Mouse (Mus musculus): ENCODE measurements around the gene Sp140. TPM values are rescaled to one million over a fixed set of nuclear protein-coding genes. Genes with fewer than 3 reads are reported as not detected.
"Not testable (repeated sequence)": the region's sequence is repeated elsewhere in the genome, so short reads cannot be mapped to it uniquely, and the experiment has no call there.

Sp140 gene
- polyA plus RNA-seq, 1 experiment from 2014 or later: 1.3 TPM

DNA sequence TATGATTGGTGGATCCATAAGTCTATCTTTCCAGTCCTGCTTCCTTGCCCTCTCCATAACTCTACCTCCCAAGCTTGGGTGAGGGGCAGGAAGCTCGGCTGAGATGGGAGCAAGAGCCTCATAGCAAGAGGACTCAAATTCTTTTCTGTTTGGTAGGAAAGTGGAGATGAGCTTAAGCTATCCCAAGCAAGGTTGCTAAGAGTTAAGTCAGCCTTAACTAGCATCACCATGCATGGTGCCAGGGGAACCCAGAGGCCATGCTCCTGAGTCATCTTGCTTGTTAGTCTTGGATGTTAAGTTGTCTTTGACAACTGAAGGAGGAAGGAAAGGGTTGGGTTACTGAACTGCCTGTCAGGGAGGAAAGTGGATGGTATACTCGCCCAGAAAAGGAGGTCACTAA, 11.5 kb upstream of the Sp140 start:
- H3K4me1 ChIP-seq (ENCODE audit: control insufficient read depth, insufficient read depth, low read length); H3K9me3 ChIP-seq (ENCODE audit: control insufficient read depth, low read length); ATAC-seq (ENCODE audit: low FRiP score); H3K4me3 ChIP-seq (ENCODE audit: low read depth, low read length); H3K9ac ChIP-seq (ENCODE audit: low read length); H3K27ac ChIP-seq (ENCODE audit: low read depth, low read length); H3K4me2 ChIP-seq; H3K27me3 ChIP-seq (ENCODE audit: control insufficient read depth, insufficient read depth, low read length); H3K36me3 ChIP-seq (ENCODE audit: control insufficient read depth, insufficient read depth, low read length); DNase-seq (ENCODE audit: low spot score, missing footprints): not testable (repeated sequence)
- 83% methylated on average over 1 of the region's 2 CpGs for WGBS

DNA sequence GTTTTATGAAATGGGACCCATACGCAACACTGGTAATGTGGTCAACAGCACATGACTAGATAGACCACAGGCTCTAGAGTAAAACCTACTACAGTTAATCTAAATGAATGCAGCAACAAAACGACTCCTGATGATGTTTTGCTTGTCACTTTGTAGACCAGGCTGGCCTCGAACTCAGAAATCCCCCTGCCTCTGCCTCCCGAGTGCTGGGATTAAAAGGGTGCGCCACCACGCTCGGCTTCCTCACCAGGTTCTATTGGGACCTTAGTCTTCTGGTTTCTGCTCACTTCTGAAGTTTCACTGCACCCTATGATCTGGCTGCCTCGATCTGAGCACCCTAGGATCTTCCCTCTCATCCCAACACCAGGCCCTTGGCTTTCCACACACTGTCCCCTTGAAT, 7.7 kb upstream of the Sp140 start:
- H3K36me3 ChIP-seq (ENCODE audit: control insufficient read depth, insufficient read depth, low read length); H3K4me1 ChIP-seq (ENCODE audit: control insufficient read depth, insufficient read depth, low read length); ATAC-seq (ENCODE audit: low FRiP score); H3K27me3 ChIP-seq (ENCODE audit: control insufficient read depth, insufficient read depth, low read length); H3K9ac ChIP-seq (ENCODE audit: low read length); H3K4me2 ChIP-seq; H3K9me3 ChIP-seq (ENCODE audit: control insufficient read depth, low read length); H3K4me3 ChIP-seq (ENCODE audit: low read depth, low read length); DNase-seq (ENCODE audit: low spot score, missing footprints); H3K27ac ChIP-seq (ENCODE audit: low read depth, low read length): not testable (repeated sequence)
- 85% methylated on average over 8 of the region's 8 CpGs for WGBS

DNA sequence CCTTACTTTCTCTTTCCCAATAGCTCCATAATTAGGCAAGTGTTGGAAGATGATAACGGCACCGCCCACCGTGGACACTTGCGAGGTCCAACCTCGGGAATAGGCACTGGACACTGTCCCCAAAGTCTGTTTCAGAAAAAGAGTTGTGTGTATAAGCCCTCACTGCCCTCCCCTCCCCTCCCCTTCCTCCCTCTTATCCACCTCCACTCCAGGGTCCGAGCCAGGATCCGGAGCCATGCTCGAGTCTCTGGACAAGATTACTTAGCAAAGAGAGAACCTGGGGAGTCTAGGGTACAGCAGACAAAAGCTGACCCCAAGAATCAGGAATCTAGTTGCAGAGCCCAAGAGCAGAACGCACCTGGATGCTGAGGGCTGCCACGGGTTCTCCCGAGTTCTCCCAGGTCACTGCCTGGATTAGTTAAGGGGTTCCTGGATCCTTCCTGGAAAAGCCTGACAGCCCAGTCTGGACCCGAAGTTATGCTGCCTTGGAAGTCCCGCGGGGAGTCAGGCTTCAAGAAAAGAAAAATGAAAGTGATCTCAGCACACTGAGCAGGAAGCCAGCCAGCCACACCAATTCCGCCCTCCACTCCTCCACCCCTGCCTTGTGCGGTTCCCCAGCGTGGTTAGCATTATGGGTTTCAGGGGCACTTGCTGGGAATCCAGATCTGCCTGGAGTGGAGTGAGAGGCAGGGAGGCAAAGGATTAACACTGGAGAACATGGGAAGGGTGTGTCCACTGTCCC, 1.7 kb upstream of the Sp140 start, which contains the start of gene Sp110:
Gene Sp110 (minus strand): TSS at position 547 of the 742 bp plus-strand sequence.
- ATAC-seq (ENCODE audit: low FRiP score); H3K27ac ChIP-seq (ENCODE audit: low read depth, low read length); H3K4me3 ChIP-seq (ENCODE audit: low read depth, low read length); H3K36me3 ChIP-seq (ENCODE audit: control insufficient read depth, insufficient read depth, low read length); H3K9me3 ChIP-seq (ENCODE audit: control insufficient read depth, low read length); H3K27me3 ChIP-seq (ENCODE audit: control insufficient read depth, insufficient read depth, low read length); H3K4me1 ChIP-seq (ENCODE audit: control insufficient read depth, insufficient read depth, low read length); H3K9ac ChIP-seq (ENCODE audit: low read length); DNase-seq (ENCODE audit: low spot score, missing footprints); H3K4me2 ChIP-seq: not testable (repeated sequence)
- WGBS: 76% methylated on average over 16 of the region's 17 CpGs

- WGBS: 64% methylated on average over 4 of the region's 4 CpGs
These were observed 616 bp downstream of the Sp140 start for GRCm38 (mm10) chr1:85600794-85601193.

DNA sequence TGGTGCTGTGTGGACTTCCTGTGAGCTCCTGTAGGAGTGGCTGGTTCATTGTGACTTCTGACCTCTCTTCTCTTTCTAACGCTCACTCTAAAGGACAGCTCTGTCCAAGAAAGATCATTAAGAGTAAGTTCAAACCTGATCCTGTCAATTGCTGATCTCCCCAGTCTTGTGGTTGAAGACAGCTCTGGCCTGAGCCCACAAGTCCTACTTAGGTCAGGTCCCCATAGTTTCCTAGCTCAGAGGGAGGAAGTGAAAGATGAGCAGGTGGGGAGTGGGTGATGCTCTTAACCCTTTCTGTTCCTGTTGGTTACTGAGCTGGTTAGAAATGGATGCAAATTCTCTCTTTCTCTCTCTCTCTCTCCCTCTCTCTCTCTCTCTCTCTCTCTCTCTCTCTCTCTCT, 4.2 kb downstream of the Sp140 start:
- no CpG with 5 or more reads among the region's 1 CpGs for WGBS
- H3K4me3 ChIP-seq (ENCODE audit: low read depth, low read length); H3K27ac ChIP-seq (ENCODE audit: low read depth, low read length); H3K4me1 ChIP-seq (ENCODE audit: control insufficient read depth, insufficient read depth, low read length); H3K36me3 ChIP-seq (ENCODE audit: control insufficient read depth, insufficient read depth, low read length); ATAC-seq (ENCODE audit: low FRiP score); H3K9ac ChIP-seq (ENCODE audit: low read length); H3K27me3 ChIP-seq (ENCODE audit: control insufficient read depth, insufficient read depth, low read length); H3K4me2 ChIP-seq; DNase-seq (ENCODE audit: low spot score, missing footprints); H3K9me3 ChIP-seq (ENCODE audit: control insufficient read depth, low read length): not testable (repeated sequence)

More at GRCm38 (mm10) chr1:85600794-85601193, 616 bp downstream of the Sp140 start:
- not testable (repeated sequence) for H3K4me2 ChIP-seq; H3K9me3 ChIP-seq (ENCODE audit: control insufficient read depth, low read length); H3K27ac ChIP-seq (ENCODE audit: low read depth, low read length); H3K4me1 ChIP-seq (ENCODE audit: control insufficient read depth, insufficient read depth, low read length); H3K27me3 ChIP-seq (ENCODE audit: control insufficient read depth, insufficient read depth, low read length); ATAC-seq (ENCODE audit: low FRiP score); H3K36me3 ChIP-seq (ENCODE audit: control insufficient read depth, insufficient read depth, low read length); H3K9ac ChIP-seq (ENCODE audit: low read length); DNase-seq (ENCODE audit: low spot score, missing footprints); H3K4me3 ChIP-seq (ENCODE audit: low read depth, low read length)

GRCm38 (mm10) chr1:85608361-85608760, 8.2 kb downstream of the Sp140 start:
- not testable (repeated sequence) for H3K4me2 ChIP-seq; H3K36me3 ChIP-seq (ENCODE audit: control insufficient read depth, insufficient read depth, low read length); H3K4me1 ChIP-seq (ENCODE audit: control insufficient read depth, insufficient read depth, low read length); ATAC-seq (ENCODE audit: low FRiP score); H3K9ac ChIP-seq (ENCODE audit: low read length); H3K27me3 ChIP-seq (ENCODE audit: control insufficient read depth, insufficient read depth, low read length); H3K4me3 ChIP-seq (ENCODE audit: low read depth, low read length); H3K27ac ChIP-seq (ENCODE audit: low read depth, low read length); H3K9me3 ChIP-seq (ENCODE audit: control insufficient read depth, low read length); DNase-seq (ENCODE audit: low spot score, missing footprints)
- 79% methylated on average over 3 of the region's 4 CpGs for WGBS

DNA sequence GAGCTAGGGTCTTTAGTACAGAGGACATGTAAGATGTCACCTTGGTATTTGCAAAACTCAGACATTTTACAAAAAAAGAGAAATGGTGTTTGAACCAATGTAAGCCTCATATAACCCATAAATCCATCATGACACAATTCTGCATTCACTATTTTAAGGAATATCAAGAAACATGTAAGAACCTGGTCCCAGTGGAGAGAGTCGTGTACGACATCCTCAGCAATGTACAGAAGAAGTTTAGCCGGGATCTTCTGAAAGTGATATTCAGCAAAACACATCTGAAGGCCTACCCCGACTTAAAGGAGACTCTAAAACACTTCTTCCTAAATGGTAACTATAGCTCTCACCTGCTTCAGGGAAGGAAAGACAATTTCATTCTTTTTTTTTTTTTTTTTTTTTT, 10.4 kb downstream of the Sp140 start:
- not testable (repeated sequence) for H3K9ac ChIP-seq (ENCODE audit: low read length); H3K4me2 ChIP-seq; H3K4me1 ChIP-seq (ENCODE audit: control insufficient read depth, insufficient read depth, low read length); H3K9me3 ChIP-seq (ENCODE audit: control insufficient read depth, low read length); H3K27me3 ChIP-seq (ENCODE audit: control insufficient read depth, insufficient read depth, low read length); H3K4me3 ChIP-seq (ENCODE audit: low read depth, low read length); DNase-seq (ENCODE audit: low spot score, missing footprints); H3K36me3 ChIP-seq (ENCODE audit: control insufficient read depth, insufficient read depth, low read length); ATAC-seq (ENCODE audit: low FRiP score); H3K27ac ChIP-seq (ENCODE audit: low read depth, low read length)
- no CpG with 5 or more reads among the region's 4 CpGs for WGBS

GRCm38 (mm10) chr1:85615096-85615495, 14.9 kb downstream of the Sp140 start:
- not testable (repeated sequence) for H3K4me3 ChIP-seq (ENCODE audit: low read depth, low read length); H3K9ac ChIP-seq (ENCODE audit: low read length); H3K4me1 ChIP-seq (ENCODE audit: control insufficient read depth, insufficient read depth, low read length); H3K36me3 ChIP-seq (ENCODE audit: control insufficient read depth, insufficient read depth, low read length); H3K9me3 ChIP-seq (ENCODE audit: control insufficient read depth, low read length); H3K27ac ChIP-seq (ENCODE audit: low read depth, low read length); H3K27me3 ChIP-seq (ENCODE audit: control insufficient read depth, insufficient read depth, low read length); ATAC-seq (ENCODE audit: low FRiP score); H3K4me2 ChIP-seq; DNase-seq (ENCODE audit: low spot score, missing footprints)
- 90% methylated on average over 3 of the region's 3 CpGs for WGBS

DNA sequence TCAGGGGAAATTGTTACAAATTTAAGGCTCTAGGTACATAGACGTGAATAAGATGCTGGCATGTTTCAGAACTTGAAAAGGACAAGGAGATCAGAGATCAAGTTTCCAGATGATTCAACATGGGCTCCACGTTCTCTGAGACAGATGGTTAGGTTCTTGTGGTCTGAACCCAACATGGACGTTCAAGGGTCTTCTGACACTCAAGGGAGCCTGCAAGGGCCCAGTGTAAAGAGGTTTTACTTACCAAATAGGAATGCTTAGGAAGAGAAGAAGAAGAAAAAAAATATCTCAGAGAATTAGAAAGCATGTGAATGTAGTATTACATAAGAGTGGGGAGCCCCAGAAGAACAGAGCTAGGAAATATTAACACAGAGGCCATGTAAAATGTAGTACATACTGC, 15.6 kb downstream of the Sp140 start:
- not testable (repeated sequence) for H3K36me3 ChIP-seq (ENCODE audit: control insufficient read depth, insufficient read depth, low read length); H3K27ac ChIP-seq (ENCODE audit: low read depth, low read length); H3K4me2 ChIP-seq; H3K4me3 ChIP-seq (ENCODE audit: low read depth, low read length); H3K4me1 ChIP-seq (ENCODE audit: control insufficient read depth, insufficient read depth, low read length); H3K27me3 ChIP-seq (ENCODE audit: control insufficient read depth, insufficient read depth, low read length); H3K9ac ChIP-seq (ENCODE audit: low read length); H3K9me3 ChIP-seq (ENCODE audit: control insufficient read depth, low read length); ATAC-seq (ENCODE audit: low FRiP score); DNase-seq (ENCODE audit: low spot score, missing footprints)
- 61% methylated on average over 3 of the region's 3 CpGs for WGBS

Measured in midbrain, embryonic 11.5 days (tissue).